8 mouse cellular contexts compared by ENCODE assay signal in the genomic region with DNA sequence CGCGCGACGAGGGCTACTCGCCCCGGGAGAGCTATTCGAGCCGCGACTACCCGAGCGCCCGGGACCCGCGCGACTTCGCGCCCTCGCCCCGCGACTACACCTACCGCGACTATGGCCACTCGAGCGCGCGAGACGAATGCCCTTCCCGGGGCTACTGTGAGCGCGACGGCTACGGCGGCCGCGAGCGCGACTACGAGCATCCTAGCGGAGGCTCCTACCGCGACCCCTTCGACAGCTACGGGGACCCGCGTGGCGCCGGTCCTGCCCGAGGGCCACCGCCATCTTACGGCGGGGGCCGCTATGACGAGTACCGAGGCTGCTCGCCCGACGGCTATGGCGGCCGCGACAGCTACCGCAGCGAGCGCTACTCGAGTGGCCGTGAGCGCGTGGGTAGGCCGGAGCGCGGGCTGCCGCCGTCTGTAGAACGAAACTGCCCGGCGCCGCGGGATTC. TPM values are rescaled to one million over a fixed set of nuclear protein-coding genes. Genes with fewer than 3 reads are reported as not detected.
DNase-seq lines count a peak whose midpoint lies in the region; ATAC-seq and TF ChIP-seq lines count a peak whose summit lies in the region.

No protein-coding gene starts in this region.

- no peak overlapping the region for H3K9ac ChIP-seq in liver, embryonic 12.5 days
- no peak overlapping the region for H3K9ac ChIP-seq in liver, postnatal 0 days (replicated peaks)
- no peak overlapping the region for H3K9ac ChIP-seq in forebrain, embryonic 15.5 days (replicated peaks)
- no peak overlapping the region for H3K9ac ChIP-seq in stomach, embryonic 14.5 days (replicated peaks; ENCODE audit: low read depth, low read length)

- TF ChIP-seq CTCF in liver, postnatal 0 days (IDR thresholded peaks at IDR 0.05; ENCODE audit: low read depth), result no peak

- H3K4me2 ChIP-seq in liver, embryonic 12.5 days, result 0 out of 2 replicates have a peak overlapping the region, but pooled peaks have one; percentile 6
- no peak overlapping the region for H3K4me2 ChIP-seq in liver, postnatal 0 days (ENCODE audit: low read depth, low read length)
- H3K4me2 ChIP-seq in forebrain, embryonic 15.5 days (replicated peaks), result peak overlapping the region; percentile 23
- H3K4me2 ChIP-seq in stomach, embryonic 14.5 days (replicated peaks; ENCODE audit: low read depth, low read length), result peak overlapping the region; percentile 10; the same call in 1 of the 2 replicates

- no peaks in the 10 kb centered on the region for H3K4me1 ChIP-seq in liver, embryonic 12.5 days
- no peaks in the 10 kb centered on the region for H3K4me1 ChIP-seq in liver, postnatal 0 days (ENCODE audit: insufficient read depth)
- H3K4me1 ChIP-seq in forebrain, embryonic 15.5 days, result peaks cover 3% of the 10 kb centered on the region; the same call in 1 of the 2 replicates
- no peaks in the 10 kb centered on the region for H3K4me1 ChIP-seq in stomach, embryonic 14.5 days (ENCODE audit: control insufficient read depth, insufficient read depth, low read length)

- no peak for DNase-seq in liver, postnatal 0 days
- peak; percentile 28 for DNase-seq in kidney, postnatal 14 days
- DNase-seq in urinary bladder, postnatal 4 days (ENCODE audit: low spot score in 2 of 2), result no peak
- no peak for DNase-seq in thymus, postnatal 0 days (ENCODE audit: low spot score)
- no peak for DNase-seq in right cerebral cortex, postnatal 25 days

- H3K9me3 ChIP-seq in liver, embryonic 12.5 days (replicated peaks), result peaks cover 14% of the 10 kb centered on the region
- H3K9me3 ChIP-seq in liver, postnatal 0 days (ENCODE audit: low read length), result peaks cover 15% of the 10 kb centered on the region
- H3K9me3 ChIP-seq in forebrain, embryonic 15.5 days, result peaks cover 11% of the 10 kb centered on the region; the same call in 1 of the 2 replicates
- peaks cover 15% of the 10 kb centered on the region for H3K9me3 ChIP-seq in stomach, embryonic 14.5 days (ENCODE audit: control insufficient read depth, low read depth, low read length)

- H3K36me3 ChIP-seq in liver, embryonic 12.5 days, result no peaks in the 10 kb centered on the region
- H3K36me3 ChIP-seq in liver, postnatal 0 days (replicated peaks; ENCODE audit: insufficient read depth, low read length), result no peaks in the 10 kb centered on the region
- H3K36me3 ChIP-seq in forebrain, embryonic 15.5 days, result no peaks in the 10 kb centered on the region
- no peaks in the 10 kb centered on the region for H3K36me3 ChIP-seq in stomach, embryonic 14.5 days (ENCODE audit: control insufficient read depth, insufficient read depth, low read length)

- peaks cover 39% of the 10 kb centered on the region for H3K27me3 ChIP-seq in liver, embryonic 12.5 days (replicated peaks)
- peaks cover 19% of the 10 kb centered on the region for H3K27me3 ChIP-seq in liver, postnatal 0 days (ENCODE audit: insufficient read depth, low read length)
- peaks cover 33% of the 10 kb centered on the region for H3K27me3 ChIP-seq in forebrain, embryonic 15.5 days
- peaks cover 28% of the 10 kb centered on the region for H3K27me3 ChIP-seq in stomach, embryonic 14.5 days (ENCODE audit: control insufficient read depth, insufficient read depth, low read length)

- H3K27ac ChIP-seq in liver, embryonic 12.5 days, result no peak overlapping the region
- no peak overlapping the region for H3K27ac ChIP-seq in liver, postnatal 0 days (ENCODE audit: low read depth)
- H3K27ac ChIP-seq in forebrain, embryonic 15.5 days (replicated peaks), result no peak overlapping the region
- no peak overlapping the region for H3K27ac ChIP-seq in stomach, embryonic 14.5 days (ENCODE audit: low read length)

- WGBS in liver, embryonic 12.5 days (ENCODE audit: insufficient replicate concordance), result 23% methylated on average over 59 of the region's 77 CpGs
- WGBS in liver, postnatal 0 days (ENCODE audit: insufficient replicate concordance), result 36% methylated on average over 72 of the region's 77 CpGs
- 28% methylated on average over 77 of the region's 77 CpGs for WGBS in forebrain, embryonic 15.5 days
- 24% methylated on average over 77 of the region's 77 CpGs for WGBS in stomach, embryonic 14.5 days

- ATAC-seq in liver, embryonic 12.5 days, result no peak
- no peak for ATAC-seq in liver, postnatal 0 days
- peak; percentile 32; the same call in 1 of the 2 replicates for ATAC-seq in forebrain, embryonic 15.5 days (replicated peaks)
- ATAC-seq in stomach, embryonic 14.5 days (ENCODE audit: insufficient number of reproducible peaks, insufficient read depth, low FRiP score, low read depth), result 0 out of 2 replicates have a peak, but pooled peaks have one; percentile 23

- H3K4me3 ChIP-seq in liver, embryonic 12.5 days, result peak overlapping the region; percentile 3
- H3K4me3 ChIP-seq in liver, postnatal 0 days (ENCODE audit: low read depth, low read length), result no peak overlapping the region; the same call in 1 of the 2 replicates
- peak overlapping the region; percentile 25 for H3K4me3 ChIP-seq in forebrain, embryonic 15.5 days
- H3K4me3 ChIP-seq in stomach, embryonic 14.5 days (ENCODE audit: low read depth, low read length), result peak overlapping the region; percentile 18; the same call in 1 of the 2 replicates

- no peak for TF ChIP-seq EP300 in liver, postnatal 0 days (IDR thresholded peaks at IDR 0.05; ENCODE audit: low read depth)

RNA-seq across cellular contexts. Expression of gene Rbmxl2, which starts 0.9 kb away (rescaled TPM):
- polyA plus RNA-seq in liver, embryonic 12.5 days (2016; fragmentation: Nextera tagmentation; extraction: Ambion mirVana), result not detected in 2 replicates
- polyA plus RNA-seq in liver, postnatal 0 days (2015; fragmentation: Nextera tagmentation; extraction: Ambion mirVana), result not detected in 2 replicates
- not detected in 2 replicates for polyA plus RNA-seq in forebrain, embryonic 15.5 days (2015; fragmentation: Nextera tagmentation; extraction: Ambion mirVana)
- polyA plus RNA-seq in stomach, embryonic 14.5 days (2014; fragmentation: Nextera tagmentation; extraction: Ambion mirVana), result not detected in 2 replicates
- polyA plus RNA-seq in thymus, postnatal 0 days (2015; fragmentation: Nextera tagmentation; extraction: Ambion mirVana), result not detected in 2 replicates

RNA-seq across cellular contexts. Expression of gene Nlrp14, which starts 43.4 kb away (rescaled TPM):
- not detected in 2 replicates for polyA plus RNA-seq in liver, embryonic 12.5 days (2016; fragmentation: Nextera tagmentation; extraction: Ambion mirVana)
- polyA plus RNA-seq in liver, postnatal 0 days (2015; fragmentation: Nextera tagmentation; extraction: Ambion mirVana), result not detected in 2 replicates
- not detected in 2 replicates for polyA plus RNA-seq in forebrain, embryonic 15.5 days (2015; fragmentation: Nextera tagmentation; extraction: Ambion mirVana)
- not detected in 2 replicates for polyA plus RNA-seq in stomach, embryonic 14.5 days (2014; fragmentation: Nextera tagmentation; extraction: Ambion mirVana)
- 0.09 TPM in 1 of 2 replicates, not detected in the other for polyA plus RNA-seq in thymus, postnatal 0 days (2015; fragmentation: Nextera tagmentation; extraction: Ambion mirVana)

Comparison
In these comparisons a context has a peak if more than half of its experiments do, and no peak if none do; other contexts are left out.
1. ATAC-seq: peak in forebrain, embryonic 15.5 days (single experiment) and stomach, embryonic 14.5 days (single experiment); none in liver, embryonic 12.5 days (single experiment) and liver, postnatal 0 days (single experiment).